Mouse (Mus musculus) adrenal gland, adult 10 weeks (tissue): Measurements from ENCODE around the gene Gm39653. TPM values are rescaled to one million over a fixed set of nuclear protein-coding genes. Genes with fewer than 3 reads are reported as not detected.

Experiments
- polyA plus RNA-seq: library from polyadenylated mRNA; stranded (reverse); fragments of 350-450 nt; fragmentation: Illumina TruSeq; extraction: RNeasy Lipid Tissue Mini Kit (QIAGEN cat#74804); gene quantifications from one replicate; pipeline ENCODE4 v1.2.3, GENCODE M21; 2014; ENCODE audit warnings: low read depth, low replicate concordance

Gene Gm39653
- polyA plus RNA-seq: not detected

GRCm38 (mm10) chr1:63615668-63616067 is at the start of gene Gm39653:
Gene Gm39653, plus strand, starts transcription at chr1:63615968.

Other genes with a start within 250 kb of the Gm39653 start
- gene Adam23, start 170.1 kb upstream of the Gm39653 start, polyA plus RNA-seq: 22.5 TPM
- gene Dytn, start 71.0 kb downstream of the Gm39653 start, polyA plus RNA-seq: not detected
- not detected for gene Mdh1b, start 114.3 kb downstream of the Gm39653 start, polyA plus RNA-seq
- 71.3 TPM for gene Fastkd2, start 114.6 kb downstream of the Gm39653 start, polyA plus RNA-seq
- gene 4933402D24Rik, start 153.3 kb downstream of the Gm39653 start, polyA plus RNA-seq: not detected